Mouse (Mus musculus): ENCODE results near the gene 4931422A03Rik.
"Not testable (repeated sequence)": the region's sequence is repeated elsewhere in the genome, so short reads cannot be mapped to it uniquely, and the experiment has no call there.

4931422A03Rik gene

GRCm38 (mm10) chr2:104024656-104025055, 3.5 kb downstream of the 4931422A03Rik start:
- DNase-seq (ENCODE audit: low spot score): no peak

- DNase-seq (ENCODE audit: low spot score): no peak
These were observed 5.1 kb downstream of the 4931422A03Rik start for GRCm38 (mm10) chr2:104023096-104023495.

GRCm38 (mm10) chr2:104008853-104009252, 19.3 kb downstream of the 4931422A03Rik start:
- not testable (repeated sequence) for DNase-seq (ENCODE audit: low spot score)

- DNase-seq (ENCODE audit: low spot score): no peak
These were observed 20.2 kb downstream of the 4931422A03Rik start for GRCm38 (mm10) chr2:104007793-104008519.

GRCm38 (mm10) chr2:104002711-104003413, 25.3 kb downstream of the 4931422A03Rik start:
- peak; percentile 9 for DNase-seq (ENCODE audit: low spot score)

GRCm38 (mm10) chr2:104001861-104002260, 26.3 kb downstream of the 4931422A03Rik start:
- no peak for DNase-seq (ENCODE audit: low spot score)

GRCm38 (mm10) chr2:104001076-104001475, 27.1 kb downstream of the 4931422A03Rik start:
- no peak for DNase-seq (ENCODE audit: low spot score)

GRCm38 (mm10) chr2:103992618-103993332, 35.4 kb downstream of the 4931422A03Rik start:
- no peak for DNase-seq (ENCODE audit: low spot score)

GRCm38 (mm10) chr2:103992162-103992561, 36.0 kb downstream of the 4931422A03Rik start:
- no peak for DNase-seq (ENCODE audit: low spot score)

- no peak for DNase-seq (ENCODE audit: low spot score)
These were observed 36.9 kb downstream of the 4931422A03Rik start for GRCm38 (mm10) chr2:103991303-103991702.

- DNase-seq (ENCODE audit: low spot score): no peak
These were observed 38.4 kb downstream of the 4931422A03Rik start for GRCm38 (mm10) chr2:103989724-103990123.

GRCm38 (mm10) chr2:103987595-103987994, 40.6 kb downstream of the 4931422A03Rik start:
- DNase-seq (ENCODE audit: low spot score): not testable (repeated sequence)

GRCm38 (mm10) chr2:103983146-103983545, 45.0 kb downstream of the 4931422A03Rik start:
- no peak for DNase-seq (ENCODE audit: low spot score)

- peak; percentile 53 for DNase-seq (ENCODE audit: low spot score)
These were observed 45.9 kb downstream of the 4931422A03Rik start for GRCm38 (mm10) chr2:103982250-103982649.

GRCm38 (mm10) chr2:103977716-103978115, 50.4 kb downstream of the 4931422A03Rik start:
- no peak for DNase-seq (ENCODE audit: low spot score)

- no peak for DNase-seq (ENCODE audit: low spot score)
These were observed 50.9 kb downstream of the 4931422A03Rik start for GRCm38 (mm10) chr2:103977216-103977615.

- no peak for DNase-seq (ENCODE audit: low spot score)
These were observed 52.3 kb downstream of the 4931422A03Rik start for GRCm38 (mm10) chr2:103975904-103976303.

- DNase-seq (ENCODE audit: low spot score): no peak
These were observed 56.3 kb downstream of the 4931422A03Rik start for GRCm38 (mm10) chr2:103971838-103972237.

GRCm38 (mm10) chr2:103970791-103971649, 57.1 kb downstream of the 4931422A03Rik start:
- DNase-seq (ENCODE audit: low spot score): no peak

GRCm38 (mm10) chr2:103970041-103970790, 57.9 kb downstream of the 4931422A03Rik start:
- DNase-seq (ENCODE audit: low spot score): peak; percentile 18

Measured in T-cell, adult 2 months (primary cell).